Mouse (Mus musculus) lung, postnatal 36 days (tissue): ENCODE measurements around the gene Guk1.
A peak's percentile ranks its signal among the peaks of the same experiment; 100 is the strongest.

Source experiments
- DNase-seq: peaks from one replicate; pipeline ENCODE4 v3.0.0; 2022; ENCODE audit warnings: mixed read lengths

Guk1 gene

GRCm38 (mm10) chr11:59162443-59163254, 29.4 kb downstream of the Guk1 start:
- DNase-seq = no peak

- peak; percentile 26 for DNase-seq
These were observed 30.6 kb downstream of the Guk1 start for GRCm38 (mm10) chr11:59161398-59161797.

- no peak for DNase-seq
These were observed 32.5 kb downstream of the Guk1 start for GRCm38 (mm10) chr11:59159558-59159957.

GRCm38 (mm10) chr11:59159099-59159498, 32.9 kb downstream of the Guk1 start:
- DNase-seq = no peak

GRCm38 (mm10) chr11:59155900-59156299, 36.1 kb downstream of the Guk1 start:
- DNase-seq = no peak

GRCm38 (mm10) chr11:59154220-59154619, 37.8 kb downstream of the Guk1 start:
- DNase-seq = no peak

GRCm38 (mm10) chr11:59151729-59152128, 40.3 kb downstream of the Guk1 start:
- no peak for DNase-seq

- DNase-seq = no peak
These were observed 42.7 kb downstream of the Guk1 start for GRCm38 (mm10) chr11:59149302-59149701.

- no peak for DNase-seq
These were observed 49.0 kb downstream of the Guk1 start for GRCm38 (mm10) chr11:59142962-59143361.

- DNase-seq = peak; percentile 27
These were observed 50.1 kb downstream of the Guk1 start for GRCm38 (mm10) chr11:59141772-59142370.

- DNase-seq = no peak
These were observed 53.2 kb downstream of the Guk1 start for GRCm38 (mm10) chr11:59138537-59139486.

- DNase-seq = no peak
These were observed 54.9 kb downstream of the Guk1 start for GRCm38 (mm10) chr11:59136994-59137706.

- no peak for DNase-seq
These were observed 56.0 kb downstream of the Guk1 start, which contains the start of gene Obscn for GRCm38 (mm10) chr11:59135904-59136452. TSS of gene Obscn (minus strand) at chr11:59136402.

- no peak for DNase-seq
These were observed 56.8 kb downstream of the Guk1 start for GRCm38 (mm10) chr11:59135051-59135820.

GRCm38 (mm10) chr11:59134373-59134997, 57.5 kb downstream of the Guk1 start:
- DNase-seq = peak; percentile 21
